Mouse (Mus musculus): Measurements from ENCODE around the gene Tgif2lx1. TPM values are rescaled to one million over a fixed set of nuclear protein-coding genes. Genes with fewer than 3 reads are reported as not detected.
"Not testable (repeated sequence)": the region's sequence is repeated elsewhere in the genome, so short reads cannot be mapped to it uniquely, and the experiment has no call there.

The Tgif2lx1 gene
- not detected in 2 replicates for polyA plus RNA-seq (2015; fragmentation: Nextera tagmentation; extraction: Ambion mirVana)

DNA sequence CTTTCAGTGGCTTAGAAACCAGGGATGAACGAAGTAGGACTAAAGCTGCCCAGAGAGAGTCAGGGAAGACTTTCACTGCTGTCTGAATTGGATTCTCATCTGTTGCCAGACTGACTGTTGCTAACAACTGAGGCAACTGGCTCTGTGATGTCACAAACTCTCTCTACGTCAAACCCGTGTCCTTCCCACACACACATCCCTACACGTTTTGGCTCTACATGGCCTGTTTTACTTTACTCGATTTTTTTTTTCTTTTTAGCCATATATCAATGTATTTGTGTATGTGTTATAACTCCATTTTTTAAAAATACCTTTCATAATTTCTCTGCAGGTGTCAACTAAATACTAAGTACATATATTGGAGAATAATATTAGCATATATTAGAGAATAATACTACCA is at the start of gene Tgif2lx1:
TSS of gene Tgif2lx1 (minus strand) at position 101 of the 400 bp plus-strand sequence.
- H3K4me1 ChIP-seq; H3K9ac ChIP-seq; H3K27ac ChIP-seq; H3K36me3 ChIP-seq; H3K4me3 ChIP-seq; ATAC-seq (ENCODE audit: borderline replicate concordance, extremely low read depth, low FRiP score, low TSS enrichment); H3K9me3 ChIP-seq; H3K4me2 ChIP-seq; H3K27me3 ChIP-seq: not testable (repeated sequence)
- WGBS: no CpG with 5 or more reads among the region's 5 CpGs

Other genes starting within 250 kb of the Tgif2lx1 start
- gene Tgif2lx2, start 53.5 kb downstream of the Tgif2lx1 start, polyA plus RNA-seq (2015; fragmentation: Nextera tagmentation; extraction: Ambion mirVana): not detected in 2 replicates

Measured in lung, embryonic 15.5 days (tissue).